Mouse (Mus musculus) ES-E14 (cell line): ENCODE results near the gene Ush2a.

Experiments
- CHD2 ChIP-seq: IDR thresholded peaks from 2 replicates; pipeline ENCODE4 v1.6.1; 2014; ENCODE audit warnings: mild to moderate bottlenecking, low read depth, low read length, inconsistent platforms
- HCFC1 ChIP-seq: IDR thresholded peaks from 2 replicates; pipeline ENCODE4 v1.6.1; 2012; ENCODE audit warnings: low read length, inconsistent platforms, borderline replicate concordance; ENCODE audit not compliant: insufficient read depth
- MAFK ChIP-seq: IDR thresholded peaks from 2 replicates; pipeline ENCODE4 v1.6.1; 2014; ENCODE audit warnings: mild to moderate bottlenecking, low read depth, low read length, inconsistent platforms; ENCODE audit not compliant: insufficient read depth
- ZC3H11A ChIP-seq: IDR thresholded peaks from 2 replicates; pipeline ENCODE4 v1.6.1; 2012; ENCODE audit warnings: low read depth, mild to moderate bottlenecking, inconsistent platforms, low read length, borderline replicate concordance
- ZNF384 ChIP-seq: IDR thresholded peaks from 2 replicates; pipeline ENCODE4 v1.6.1; 2012; ENCODE audit warnings: low read depth, low read length, inconsistent platforms

GRCm38 (mm10) chr1:189010671-189011070, 748.8 kb downstream of the Ush2a start:
- TF ChIP-seq MAFK = no peak
- no peak for TF ChIP-seq CHD2
- TF ChIP-seq ZC3H11A = no peak
- TF ChIP-seq ZNF384 = no peak
- no peak for TF ChIP-seq HCFC1
